Mouse (Mus musculus): ENCODE data around the gene Unc119b.
"Not testable (repeated sequence)": the region's sequence is repeated elsewhere in the genome, so short reads cannot be mapped to it uniquely, and the experiment has no call there.

The Unc119b gene

GRCm38 (mm10) chr5:115156933-115157589 lies 22.3 kb upstream of the Unc119b start:
- no peak for DNase-seq

- DNase-seq = no peak
These were observed 21.6 kb upstream of the Unc119b start for GRCm38 (mm10) chr5:115156401-115156800.

GRCm38 (mm10) chr5:115155831-115156230 lies 21.1 kb upstream of the Unc119b start:
- DNase-seq = no peak

- DNase-seq = no peak
These were observed 20.4 kb upstream of the Unc119b start for GRCm38 (mm10) chr5:115155156-115155631.

GRCm38 (mm10) chr5:115152132-115152956 lies 17.6 kb upstream of the Unc119b start:
- DNase-seq = no peak

- DNase-seq = no peak
These were observed 16.7 kb upstream of the Unc119b start for GRCm38 (mm10) chr5:115151457-115151856.

GRCm38 (mm10) chr5:115150991-115151390 lies 16.2 kb upstream of the Unc119b start:
- DNase-seq = no peak

- DNase-seq = no peak
These were observed 15.1 kb upstream of the Unc119b start for GRCm38 (mm10) chr5:115149675-115150459.

- not testable (repeated sequence) for DNase-seq
These were observed 14.1 kb upstream of the Unc119b start for GRCm38 (mm10) chr5:115148872-115149271.

- DNase-seq = no peak
These were observed 13.6 kb upstream of the Unc119b start for GRCm38 (mm10) chr5:115148378-115148777.

- DNase-seq = no peak
These were observed 12.6 kb upstream of the Unc119b start for GRCm38 (mm10) chr5:115147388-115147787.

- no peak for DNase-seq
These were observed 12.0 kb upstream of the Unc119b start for GRCm38 (mm10) chr5:115146747-115147130.

- no peak for DNase-seq
These were observed 11.4 kb upstream of the Unc119b start for GRCm38 (mm10) chr5:115145976-115146746.

GRCm38 (mm10) chr5:115145253-115145968 lies 10.6 kb upstream of the Unc119b start:
- no peak for DNase-seq

GRCm38 (mm10) chr5:115144471-115144870 lies 9.7 kb upstream of the Unc119b start:
- DNase-seq = no peak

GRCm38 (mm10) chr5:115143552-115143951 lies 8.8 kb upstream of the Unc119b start:
- peak; percentile 49 for DNase-seq

- DNase-seq = no peak
These were observed 7.5 kb upstream of the Unc119b start for GRCm38 (mm10) chr5:115142166-115142697.

- DNase-seq = no peak
These were observed 6.0 kb upstream of the Unc119b start for GRCm38 (mm10) chr5:115140726-115141125.

GRCm38 (mm10) chr5:115139124-115139523 lies 4.3 kb upstream of the Unc119b start:
- no peak for DNase-seq

- no peak for DNase-seq
These were observed 1.3 kb downstream of the Unc119b start for GRCm38 (mm10) chr5:115133358-115134066.

GRCm38 (mm10) chr5:115132465-115132864 lies 2.3 kb downstream of the Unc119b start:
- DNase-seq = no peak

Measured in right cerebral cortex, postnatal 4 days (tissue).